Mouse (Mus musculus): ENCODE measurements around the gene 1110002E22Rik. TPM values are rescaled to one million over a fixed set of nuclear protein-coding genes. Genes with fewer than 3 reads are reported as not detected.

Gene 1110002E22Rik
- polyA plus RNA-seq, 1 experiment from 2014 or later, result 0.22 TPM

DNA sequence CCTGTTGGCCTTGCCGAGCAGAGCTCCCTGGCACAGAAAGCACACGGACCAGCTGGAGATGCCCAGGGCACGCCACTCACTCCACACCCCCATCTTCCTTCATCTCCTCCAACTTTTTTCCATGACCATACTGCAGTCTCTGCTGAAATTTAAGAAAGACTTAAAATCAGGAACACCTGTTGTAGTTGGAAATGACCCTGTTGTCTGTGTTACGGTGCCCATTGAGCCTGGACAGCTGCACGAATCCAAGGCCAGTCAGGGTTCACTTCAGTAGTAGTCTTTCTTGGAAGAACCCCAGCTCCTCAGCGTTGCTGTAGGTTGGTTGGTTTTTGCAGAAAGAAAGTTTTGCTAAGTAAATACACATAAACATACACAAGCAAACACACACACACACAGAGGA is 15.3 kb upstream of the 1110002E22Rik start:
- no peaks in the 10 kb centered on the region for H3K27me3 ChIP-seq
- H3K9ac ChIP-seq (replicated peaks), result no peak overlapping the region
- H3K4me2 ChIP-seq (replicated peaks), result no peak overlapping the region
- H3K36me3 ChIP-seq, result no peaks in the 10 kb centered on the region
- WGBS, result 91% methylated on average over 6 of the region's 6 CpGs
- ATAC-seq (replicated peaks), result no peak
- no peak overlapping the region for H3K27ac ChIP-seq (replicated peaks)
- no peaks in the 10 kb centered on the region for H3K9me3 ChIP-seq
- H3K4me1 ChIP-seq, result no peaks in the 10 kb centered on the region
- no peak overlapping the region for H3K4me3 ChIP-seq

DNA sequence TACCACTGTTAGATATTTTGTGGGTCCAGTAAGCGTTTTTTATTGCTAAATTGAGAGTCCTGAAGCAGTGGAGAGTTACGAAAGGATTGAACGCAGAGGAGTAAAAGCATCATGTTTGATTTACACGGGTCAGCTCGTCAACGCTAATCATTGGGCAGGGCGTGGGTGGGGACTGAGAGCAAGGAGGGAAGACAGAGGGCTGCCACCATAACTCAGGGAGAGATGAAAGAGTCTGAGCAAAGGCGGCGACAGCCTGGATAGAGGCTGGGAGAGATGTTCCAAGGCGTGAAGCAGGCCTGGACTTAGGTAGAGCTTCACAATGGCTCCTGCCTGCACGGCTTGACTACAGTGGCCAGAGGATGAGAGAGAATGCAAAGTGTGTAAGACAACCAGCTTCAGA is 14.1 kb upstream of the 1110002E22Rik start:
- ATAC-seq (replicated peaks), result no peak
- no peak overlapping the region for H3K27ac ChIP-seq (replicated peaks)
- WGBS, result 89% methylated on average over 11 of the region's 11 CpGs
- H3K36me3 ChIP-seq, result no peaks in the 10 kb centered on the region
- H3K4me1 ChIP-seq, result no peaks in the 10 kb centered on the region
- no peaks in the 10 kb centered on the region for H3K9me3 ChIP-seq
- no peak overlapping the region for H3K4me3 ChIP-seq
- no peaks in the 10 kb centered on the region for H3K27me3 ChIP-seq
- H3K4me2 ChIP-seq (replicated peaks), result no peak overlapping the region
- H3K9ac ChIP-seq (replicated peaks), result no peak overlapping the region

DNA sequence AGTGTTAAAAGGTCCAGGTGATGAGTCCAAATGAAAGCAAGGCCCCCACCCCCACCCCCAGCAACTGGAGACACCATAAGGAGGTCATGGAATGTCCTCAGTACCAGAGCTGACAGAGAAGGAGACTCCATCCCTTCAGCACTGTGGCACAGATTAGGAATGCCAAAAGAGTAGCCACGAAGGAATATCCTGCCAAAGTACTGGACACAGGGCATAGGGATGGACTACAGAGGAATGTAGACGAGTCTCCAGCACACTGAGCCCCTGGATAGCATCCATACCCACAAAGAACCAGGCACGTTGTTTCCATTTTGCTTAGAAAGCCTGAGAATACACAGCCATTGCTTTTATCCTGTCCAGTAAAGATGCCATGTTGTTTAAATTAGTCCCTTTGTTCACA is 13.4 kb upstream of the 1110002E22Rik start:
- no peaks in the 10 kb centered on the region for H3K9me3 ChIP-seq
- no peak overlapping the region for H3K27ac ChIP-seq (replicated peaks)
- no peak overlapping the region for H3K4me2 ChIP-seq (replicated peaks)
- no peaks in the 10 kb centered on the region for H3K36me3 ChIP-seq
- ATAC-seq (replicated peaks), result no peak
- no peaks in the 10 kb centered on the region for H3K27me3 ChIP-seq
- H3K4me1 ChIP-seq, result no peaks in the 10 kb centered on the region
- WGBS, result 77% methylated on average over 3 of the region's 3 CpGs
- no peak overlapping the region for H3K4me3 ChIP-seq
- H3K9ac ChIP-seq (replicated peaks), result no peak overlapping the region

DNA sequence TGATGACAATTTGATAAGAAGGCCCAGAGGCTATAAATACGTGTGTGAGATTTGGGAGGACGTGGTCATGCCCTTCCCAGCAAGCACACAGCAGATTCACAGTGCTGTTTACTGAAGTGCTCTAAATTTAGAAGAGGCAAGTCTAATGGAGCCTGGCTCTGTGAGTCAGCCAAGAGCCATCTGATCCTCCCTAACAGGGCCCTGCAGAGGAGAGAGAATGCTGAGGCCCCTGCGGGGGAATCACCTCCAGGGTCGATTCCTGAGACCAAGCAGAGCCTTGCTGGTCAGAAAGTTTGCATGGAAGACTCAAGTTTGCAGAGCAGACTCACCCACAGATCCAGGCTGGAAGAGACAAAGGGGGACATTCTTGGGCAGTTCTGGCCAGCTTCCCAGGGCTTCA is 10.9 kb upstream of the 1110002E22Rik start:
- no peak for ATAC-seq (replicated peaks)
- H3K4me1 ChIP-seq, result no peaks in the 10 kb centered on the region
- no peak overlapping the region for H3K4me3 ChIP-seq
- H3K9ac ChIP-seq (replicated peaks), result no peak overlapping the region
- no peak overlapping the region for H3K4me2 ChIP-seq (replicated peaks)
- no peaks in the 10 kb centered on the region for H3K9me3 ChIP-seq
- no peak overlapping the region for H3K27ac ChIP-seq (replicated peaks)
- WGBS, result 58% methylated on average over 4 of the region's 4 CpGs
- no peaks in the 10 kb centered on the region for H3K27me3 ChIP-seq
- H3K36me3 ChIP-seq, result no peaks in the 10 kb centered on the region

DNA sequence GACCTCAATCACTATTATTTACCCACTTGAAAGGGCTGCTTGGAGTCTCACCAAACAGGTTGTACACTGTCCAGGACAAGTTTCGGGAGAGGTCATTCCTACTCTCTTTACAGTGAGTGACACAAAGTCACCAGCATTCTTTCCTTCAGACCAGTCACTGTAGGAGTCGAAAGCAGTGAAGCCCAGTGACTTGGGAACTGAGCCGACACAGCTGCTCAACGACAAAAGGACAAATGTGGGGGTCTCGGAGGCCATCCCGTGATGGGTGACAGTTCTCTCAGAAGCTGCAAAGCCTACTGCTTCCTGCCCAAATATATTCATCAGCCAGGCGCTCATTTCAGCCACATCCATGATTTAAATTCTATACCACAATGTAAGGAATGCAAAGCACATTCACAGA is 7.9 kb upstream of the 1110002E22Rik start:
- Histone ChIP-seq H3K9ac (replicated peaks) (no peak overlapping the region), H3K4me1 (no peaks in the 10 kb centered on the region), H3K27ac (replicated peaks) (no peak overlapping the region), H3K9me3 (no peaks in the 10 kb centered on the region), H3K27me3 (no peaks in the 10 kb centered on the region), H3K36me3 (no peaks in the 10 kb centered on the region), H3K4me2 (replicated peaks) (no peak overlapping the region), H3K4me3 (no peak overlapping the region)
- no peak for ATAC-seq (replicated peaks)
- 81% methylated on average over 7 of the region's 7 CpGs for WGBS

DNA sequence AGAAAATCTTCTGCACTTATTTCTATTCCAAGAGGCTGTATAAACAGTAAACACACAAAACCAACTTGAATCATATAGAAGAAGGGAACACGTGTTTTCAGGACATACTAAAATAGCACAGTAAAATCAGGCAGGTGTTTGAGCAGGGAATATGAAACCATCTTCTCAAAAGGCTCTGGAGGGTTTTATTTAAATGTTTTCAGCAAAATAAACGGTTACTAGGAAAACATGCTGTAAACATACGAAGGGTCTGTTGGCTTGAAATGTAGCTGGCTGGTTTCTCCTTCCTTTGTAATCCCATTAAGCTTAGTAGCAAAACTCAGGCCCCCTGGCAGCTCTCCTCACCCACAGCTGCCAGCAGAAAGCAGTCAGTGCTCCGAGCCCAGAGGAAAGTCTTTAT is 6.6 kb upstream of the 1110002E22Rik start:
- Histone ChIP-seq H3K4me1 (no peaks in the 10 kb centered on the region), H3K36me3 (no peaks in the 10 kb centered on the region), H3K27ac (replicated peaks) (no peak overlapping the region), H3K4me2 (replicated peaks) (no peak overlapping the region), H3K27me3 (no peaks in the 10 kb centered on the region), H3K9me3 (no peaks in the 10 kb centered on the region), H3K4me3 (no peak overlapping the region), H3K9ac (replicated peaks) (no peak overlapping the region)
- no peak for ATAC-seq (replicated peaks)
- WGBS, result 47% methylated on average over 4 of the region's 4 CpGs

DNA sequence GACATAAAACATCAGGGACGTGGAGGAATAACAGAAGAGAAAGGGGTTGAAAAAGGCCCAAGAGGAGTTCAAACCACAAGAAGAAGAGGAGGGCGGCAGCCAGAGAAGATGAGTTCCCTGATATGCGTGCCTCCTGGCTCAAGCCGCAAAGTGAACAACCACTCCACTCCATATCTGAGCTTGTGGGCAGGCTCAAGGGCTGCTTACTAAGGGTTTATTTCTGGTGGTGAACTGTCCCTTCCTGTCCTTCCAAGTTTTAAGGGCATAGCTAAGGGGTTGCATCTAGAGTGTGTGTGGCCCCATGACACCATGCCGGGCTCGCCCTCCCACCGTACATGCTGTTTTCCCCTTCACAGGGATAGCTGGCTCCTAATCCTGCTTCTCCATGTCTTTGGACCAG is 4.4 kb upstream of the 1110002E22Rik start:
- H3K9ac ChIP-seq (replicated peaks), result no peak overlapping the region
- no peaks in the 10 kb centered on the region for H3K27me3 ChIP-seq
- no peaks in the 10 kb centered on the region for H3K9me3 ChIP-seq
- WGBS, result 96% methylated on average over 7 of the region's 7 CpGs
- no peak overlapping the region for H3K4me3 ChIP-seq
- H3K27ac ChIP-seq (replicated peaks), result no peak overlapping the region
- ATAC-seq (replicated peaks), result no peak
- peaks cover 17% of the 10 kb centered on the region for H3K4me1 ChIP-seq
- H3K36me3 ChIP-seq, result no peaks in the 10 kb centered on the region
- no peak overlapping the region for H3K4me2 ChIP-seq (replicated peaks)

DNA sequence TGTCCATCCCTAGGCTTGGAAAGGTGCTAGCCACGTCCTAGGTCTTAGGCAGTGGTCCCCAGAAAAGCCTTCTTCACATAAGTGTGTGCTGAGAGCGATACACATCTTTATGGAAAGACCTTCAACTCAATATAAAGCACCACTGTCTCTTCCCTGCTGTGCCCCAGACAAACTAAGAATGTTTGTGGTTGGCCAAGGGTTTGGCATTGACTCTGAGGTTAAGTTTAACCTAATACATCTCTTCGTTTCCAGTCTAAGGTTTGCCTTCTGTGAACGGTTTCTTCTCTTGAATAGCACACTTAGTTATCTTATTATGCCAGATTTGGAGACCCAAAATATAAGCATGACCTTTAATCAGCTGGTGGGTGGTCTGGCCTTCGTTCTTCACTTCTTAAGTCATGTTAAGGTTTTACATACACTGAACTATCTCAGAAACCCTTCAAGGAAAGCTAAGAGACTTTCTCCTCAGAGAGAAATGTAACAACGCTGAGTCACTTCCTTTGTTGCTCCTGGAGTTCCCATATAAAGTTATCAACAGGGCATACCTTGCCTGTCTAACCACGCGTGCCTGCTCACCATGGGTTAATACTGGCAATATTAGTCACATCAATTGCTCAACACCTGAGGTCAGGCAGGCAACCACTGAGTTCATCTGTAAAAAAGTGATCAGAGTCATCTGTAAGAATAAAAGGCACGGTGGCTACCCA is 3.5 kb upstream of the 1110002E22Rik start:
- Histone ChIP-seq H3K4me2 (replicated peaks) (no peak overlapping the region), H3K4me3 (no peak overlapping the region), H3K27ac (replicated peaks) (no peak overlapping the region), H3K27me3 (no peaks in the 10 kb centered on the region), H3K4me1 (peaks cover 26% of the 10 kb centered on the region), H3K9me3 (no peaks in the 10 kb centered on the region), H3K36me3 (no peaks in the 10 kb centered on the region), H3K9ac (replicated peaks) (no peak overlapping the region)
- ATAC-seq (replicated peaks), result no peak
- WGBS, result 85% methylated on average over 9 of the region's 9 CpGs

DNA sequence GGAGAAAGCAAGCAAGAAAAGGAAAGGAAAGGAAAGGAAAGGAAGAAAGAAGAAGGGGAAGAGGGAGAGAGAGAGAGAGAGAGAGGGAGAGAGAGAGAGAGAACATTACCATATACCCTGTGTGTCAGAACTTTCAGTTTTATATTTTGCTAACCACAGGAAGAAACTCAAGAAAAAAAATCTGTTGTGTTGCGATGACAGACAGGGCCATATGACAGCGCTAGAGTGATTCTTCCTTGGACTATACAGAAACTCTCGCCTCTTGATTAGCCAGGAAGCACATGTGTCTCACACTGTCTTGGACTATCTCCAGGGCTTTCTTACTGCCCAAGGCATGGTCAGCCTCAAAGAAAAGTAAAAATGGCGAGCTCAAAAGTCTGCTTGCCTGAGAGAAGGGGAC is 2.2 kb upstream of the 1110002E22Rik start:
- Histone ChIP-seq H3K9ac (replicated peaks) (no peak overlapping the region), H3K27me3 (no peaks in the 10 kb centered on the region), H3K4me1 (peaks cover 34% of the 10 kb centered on the region), H3K4me3 (no peak overlapping the region), H3K4me2 (replicated peaks) (no peak overlapping the region), H3K9me3 (no peaks in the 10 kb centered on the region), H3K27ac (replicated peaks) (no peak overlapping the region), H3K36me3 (no peaks in the 10 kb centered on the region)
- ATAC-seq (replicated peaks), result no peak
- WGBS, result 78% methylated on average over 4 of the region's 4 CpGs

DNA sequence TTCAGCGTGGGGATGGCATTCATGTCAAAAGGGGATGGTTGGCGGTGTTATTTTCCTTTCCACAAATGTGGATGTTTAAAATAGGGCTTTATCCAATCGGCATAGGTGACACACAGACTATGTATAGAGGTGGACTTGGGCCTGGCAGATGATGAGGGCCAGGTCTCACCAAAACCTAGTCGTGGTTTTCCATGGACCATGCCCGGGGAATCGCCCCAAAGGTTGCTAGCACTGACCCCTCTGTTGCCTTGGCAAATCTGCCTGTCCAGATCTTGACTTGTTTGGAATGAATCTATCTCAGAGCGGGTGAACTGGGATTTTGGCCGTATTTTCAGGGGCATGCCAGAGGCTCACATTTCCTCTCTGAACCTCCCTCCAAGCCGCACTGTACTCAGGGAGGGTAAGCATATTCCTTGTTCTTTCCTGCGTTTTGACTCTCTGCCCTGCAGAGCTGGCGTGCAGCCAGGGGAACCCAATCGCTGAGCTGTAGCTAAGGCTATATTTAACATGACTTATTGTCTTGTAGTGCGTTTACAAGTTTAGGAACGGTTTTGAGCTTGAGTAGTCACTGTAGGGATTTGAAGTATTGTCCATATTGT is 1.0 kb upstream of the 1110002E22Rik start:
- Histone ChIP-seq H3K9ac (replicated peaks) (no peak overlapping the region), H3K27me3 (no peaks in the 10 kb centered on the region), H3K36me3 (no peaks in the 10 kb centered on the region), H3K4me2 (replicated peaks) (no peak overlapping the region), H3K27ac (replicated peaks) (no peak overlapping the region), H3K4me1 (peaks cover 34% of the 10 kb centered on the region), H3K4me3 (no peak overlapping the region), H3K9me3 (no peaks in the 10 kb centered on the region)
- peak; percentile 46; the same call in 1 of the 2 replicates for ATAC-seq (replicated peaks)
- 56% methylated on average over 14 of the region's 14 CpGs for WGBS

DNA sequence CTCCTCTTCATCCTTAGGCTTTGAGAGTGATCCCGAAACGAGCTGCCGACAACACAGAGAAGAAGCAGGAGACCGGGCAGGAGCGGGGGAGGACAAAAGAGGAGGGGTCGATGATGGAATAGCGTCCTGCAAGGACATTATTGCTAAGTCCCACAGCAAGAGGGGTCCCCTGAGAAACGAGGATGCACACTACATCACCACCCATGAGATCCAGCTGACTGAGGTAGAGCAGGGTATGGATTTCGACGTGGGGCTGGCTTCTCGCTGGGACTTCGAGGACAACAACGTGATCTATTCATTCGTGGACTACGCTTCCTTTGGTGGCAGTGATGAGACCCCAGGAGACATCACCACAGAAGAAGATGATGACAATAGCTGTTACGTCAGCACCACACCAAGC is 1.1 kb downstream of the 1110002E22Rik start:
- peaks cover 34% of the 10 kb centered on the region for H3K4me1 ChIP-seq
- no peaks in the 10 kb centered on the region for H3K9me3 ChIP-seq
- no peak overlapping the region for H3K4me2 ChIP-seq (replicated peaks)
- peak overlapping the region; percentile 55; the same call in 1 of the 2 replicates for H3K27ac ChIP-seq (replicated peaks)
- no peak overlapping the region for H3K4me3 ChIP-seq
- no peaks in the 10 kb centered on the region for H3K36me3 ChIP-seq
- no peak overlapping the region for H3K9ac ChIP-seq (replicated peaks)
- no peaks in the 10 kb centered on the region for H3K27me3 ChIP-seq
- no peak; the same call in 1 of the 2 replicates for ATAC-seq (replicated peaks)
- 85% methylated on average over 16 of the region's 16 CpGs for whole genome bisulfite sequencing

DNA sequence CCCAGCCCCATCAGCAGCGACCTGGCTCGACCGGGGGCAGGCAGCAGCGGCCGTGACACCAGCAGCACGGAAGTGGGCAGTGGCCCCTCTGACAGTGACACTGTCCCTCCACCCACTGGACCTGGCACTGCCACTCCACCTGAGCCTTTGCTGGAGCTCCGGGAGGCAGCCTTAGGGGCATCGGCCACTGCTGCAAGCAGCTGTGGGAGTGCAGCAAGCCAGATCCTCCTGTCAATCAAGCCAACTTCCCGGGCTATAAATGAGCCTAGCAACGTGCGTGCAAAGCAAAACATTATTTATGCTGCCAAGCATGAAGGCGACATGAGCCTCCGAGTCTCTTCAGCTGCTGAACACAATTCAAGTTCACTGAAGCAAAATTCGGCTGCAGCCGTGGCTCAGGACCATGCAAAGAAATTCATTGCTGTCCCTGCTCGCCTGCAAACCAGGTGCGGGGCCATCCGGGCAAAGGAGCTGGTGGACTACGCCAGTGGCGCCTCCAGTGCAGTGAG is 1.6 kb downstream of the 1110002E22Rik start:
- Histone ChIP-seq H3K4me3 (no peak overlapping the region), H3K9me3 (no peaks in the 10 kb centered on the region), H3K27ac (replicated peaks) (peak overlapping the region; percentile 55), H3K4me1 (peaks cover 34% of the 10 kb centered on the region), H3K36me3 (no peaks in the 10 kb centered on the region), H3K9ac (replicated peaks) (no peak overlapping the region), H3K27me3 (no peaks in the 10 kb centered on the region), H3K4me2 (replicated peaks) (no peak overlapping the region)
- peak; percentile 73 for ATAC-seq (replicated peaks)
- 55% methylated on average over 20 of the region's 20 CpGs for WGBS

DNA sequence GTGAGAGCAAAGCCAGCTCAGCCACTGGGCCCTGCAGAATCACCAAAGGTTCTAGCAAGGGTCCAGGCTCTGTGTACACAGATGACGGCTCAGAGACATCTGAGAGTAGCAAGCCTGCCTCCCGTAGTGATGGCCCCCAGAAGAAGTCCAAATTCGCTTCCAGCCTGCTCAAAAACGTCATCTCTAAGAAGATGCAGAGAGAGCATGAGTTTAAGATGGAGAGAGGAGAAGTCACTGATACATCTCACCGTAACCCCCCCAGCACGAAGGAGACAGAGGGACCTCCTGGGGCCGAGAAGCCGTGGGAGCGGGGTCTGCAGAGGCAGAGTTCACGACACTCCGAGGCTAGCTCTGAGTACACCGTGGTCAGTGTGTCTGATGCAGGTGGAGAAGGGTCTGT is 2.4 kb downstream of the 1110002E22Rik start, which contains the start of gene Gm5105:
Gene Gm5105, minus strand, starts transcription at position 101 of the 400 bp plus-strand sequence.
- H3K36me3 ChIP-seq, result no peaks in the 10 kb centered on the region
- ATAC-seq (replicated peaks), result no peak
- no peak within 1 kb of the TSS for H3K4me3 ChIP-seq
- no peaks in the 10 kb centered on the region for H3K27me3 ChIP-seq
- peak within 1 kb of the TSS; percentile 55 for H3K27ac ChIP-seq (replicated peaks)
- peaks cover 34% of the 10 kb centered on the region for H3K4me1 ChIP-seq
- H3K9me3 ChIP-seq, result no peaks in the 10 kb centered on the region
- no peak within 1 kb of the TSS for H3K9ac ChIP-seq (replicated peaks)
- H3K4me2 ChIP-seq (replicated peaks), result no peak within 1 kb of the TSS
- 93% methylated on average over 12 of the region's 12 CpGs for WGBS
